Mouse (Mus musculus) CH12F3 (cell line): ENCODE results near the gene Gm8947.
"Not testable (repeated sequence)": the region's sequence is repeated elsewhere in the genome, so short reads cannot be mapped to it uniquely, and the experiment has no call there.

Experiments
- in situ Hi-C: fragments of 300-500 bp; cut with MboI; formaldehyde crosslinking; loops from 2 replicates; pipeline ENCODE4 v1.14.3; 2020; ENCODE audit warnings: low sequenced_read_pairs

Gm8947 gene

DNA sequence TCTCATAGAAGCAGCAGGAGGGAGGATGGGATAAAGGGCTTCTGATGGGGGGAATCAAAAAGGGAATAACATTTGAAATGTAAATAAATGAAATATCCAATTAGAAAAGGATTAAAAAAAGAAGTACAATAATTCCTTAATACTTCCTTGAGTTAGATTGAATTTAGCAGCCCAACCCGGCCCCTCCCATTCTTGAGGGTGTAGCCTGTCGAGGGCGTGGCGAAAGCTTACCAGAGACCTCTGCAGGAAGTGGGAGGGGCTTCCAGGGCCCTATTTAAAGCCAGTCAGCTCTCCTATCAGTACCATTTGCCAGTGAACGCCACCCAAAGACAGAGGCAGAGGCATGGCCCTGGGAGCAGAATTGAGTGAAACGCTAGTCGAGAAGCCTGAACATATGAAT, at the start of gene Gm8947:
Gm8947 (plus strand) TSS at position 302 of the 400 bp plus-strand sequence.
- in situ Hi-C loops: not testable (repeated sequence)

DNA sequence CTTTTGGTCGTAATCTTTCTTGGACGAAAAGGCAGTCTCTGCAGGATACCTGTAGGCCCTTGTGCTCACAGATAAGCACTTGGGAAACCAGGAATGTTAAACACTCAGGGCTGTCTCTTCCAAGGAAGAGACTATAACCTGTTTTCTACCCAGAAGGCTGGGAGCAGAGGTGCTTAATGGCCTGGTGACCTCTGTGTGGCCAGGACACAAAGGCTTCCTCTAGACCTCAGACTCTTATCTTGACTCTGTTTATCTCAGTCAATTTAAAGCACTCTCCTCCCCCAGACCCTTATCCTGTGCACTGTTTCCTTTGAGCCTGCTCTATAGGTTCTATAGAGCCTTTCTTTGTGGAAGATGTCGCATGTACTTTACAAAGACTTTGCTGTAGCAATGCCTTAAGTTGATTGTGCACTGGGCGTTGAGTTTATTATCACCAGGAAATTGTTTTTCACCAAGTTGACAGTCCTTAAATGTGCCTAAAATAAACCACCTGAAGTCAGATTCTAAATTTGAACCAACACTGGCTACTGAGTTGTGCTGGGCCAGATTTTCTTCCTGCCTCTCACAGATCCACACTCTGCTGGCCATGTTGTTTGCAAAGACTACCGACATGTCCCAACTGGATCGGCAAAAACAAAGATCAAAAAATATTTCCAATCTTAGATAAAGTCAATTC, 47.6 kb upstream of the Gm8947 start:
- in situ Hi-C loops: no loop called here

GRCm38 (mm10) chr1:151147801-151148200, 44.4 kb upstream of the Gm8947 start:
- in situ Hi-C loops: no loop called here

GRCm38 (mm10) chr1:151150211-151150610, 42.0 kb upstream of the Gm8947 start:
- in situ Hi-C loops: no loop called here

DNA sequence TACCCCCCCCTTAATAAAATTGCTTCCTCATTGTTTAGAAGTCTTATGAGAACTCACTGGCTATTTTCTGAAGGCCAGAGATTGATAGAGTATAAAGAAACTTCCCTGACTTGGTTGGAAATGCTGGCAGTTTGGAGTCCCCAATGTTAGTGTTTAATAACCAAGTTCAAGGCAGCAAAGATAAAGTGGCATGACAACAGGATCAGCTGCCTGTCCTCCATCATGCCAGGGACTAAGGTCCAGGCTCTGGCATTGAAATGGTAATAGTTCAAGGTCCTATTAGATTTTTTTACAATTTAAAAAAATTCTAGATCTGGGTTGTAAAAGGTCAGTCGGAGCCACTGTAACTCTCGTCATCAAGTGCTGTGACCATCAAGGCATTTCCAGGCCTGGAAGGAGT, 41.1 kb upstream of the Gm8947 start:
- in situ Hi-C loops: no loop called here

GRCm38 (mm10) chr1:151153056-151153652, 39.0 kb upstream of the Gm8947 start:
- in situ Hi-C loops: no loop called here

DNA sequence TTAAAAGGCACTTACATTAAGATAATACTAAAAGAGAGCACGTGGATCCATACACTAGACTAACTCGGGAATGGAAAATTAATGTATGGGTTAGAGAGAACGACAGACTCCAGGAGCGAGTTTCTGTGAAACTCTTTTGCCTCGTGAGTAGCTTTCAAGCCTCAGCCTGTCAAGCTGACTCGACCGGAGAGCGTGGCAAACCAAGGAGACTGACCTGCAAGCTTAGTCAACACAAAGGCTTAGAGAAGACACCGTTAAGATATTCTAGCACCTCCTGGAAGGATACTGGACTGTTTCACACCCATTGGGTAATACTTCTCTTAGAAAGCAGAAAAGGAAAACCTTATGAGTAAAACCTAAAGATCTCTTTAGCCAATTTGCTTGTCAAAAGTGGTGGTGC, 38.0 kb upstream of the Gm8947 start:
- in situ Hi-C loops: not testable (repeated sequence)

GRCm38 (mm10) chr1:151156129-151156528, 36.0 kb upstream of the Gm8947 start:
- in situ Hi-C loops: no loop called here

DNA sequence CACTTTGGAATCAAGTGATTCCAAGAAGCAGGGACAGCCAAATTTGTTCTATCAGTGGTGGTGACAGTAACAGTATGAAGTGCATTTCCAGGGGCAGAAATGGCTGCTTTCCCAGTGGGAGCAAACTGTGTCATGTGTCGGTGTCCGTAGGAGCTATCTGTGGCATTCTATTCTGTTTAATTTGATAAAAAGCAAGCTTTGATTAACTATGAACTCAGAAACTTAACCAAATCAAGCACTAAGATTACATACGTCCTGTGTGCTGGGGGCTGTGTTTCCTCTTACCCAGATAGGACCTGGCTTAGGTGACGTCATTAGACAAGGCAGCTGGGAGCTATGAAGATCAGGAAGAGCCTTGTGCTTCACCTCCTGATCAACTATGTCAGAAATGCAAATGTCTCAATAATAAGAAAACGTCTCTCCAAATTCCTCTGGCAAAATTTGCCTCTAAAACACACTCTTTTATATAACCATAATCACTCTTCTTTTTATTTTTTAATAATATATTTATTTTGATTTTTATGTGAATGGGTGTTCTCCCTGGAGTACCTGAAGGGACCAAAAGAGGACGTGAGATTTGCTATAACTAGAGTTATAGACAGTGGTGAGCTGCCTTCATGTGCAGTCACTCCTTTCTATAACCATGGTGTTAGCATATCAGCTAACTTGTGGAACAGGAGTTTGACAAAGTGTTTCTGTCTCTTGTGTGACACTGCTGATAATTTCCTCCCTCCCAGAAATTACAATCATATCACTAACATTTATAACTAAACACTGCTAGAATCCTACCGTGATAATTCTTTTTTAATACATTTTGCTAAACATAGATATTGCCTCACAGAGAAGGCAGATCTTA, 35.2 kb upstream of the Gm8947 start:
- in situ Hi-C loops: no loop called here

DNA sequence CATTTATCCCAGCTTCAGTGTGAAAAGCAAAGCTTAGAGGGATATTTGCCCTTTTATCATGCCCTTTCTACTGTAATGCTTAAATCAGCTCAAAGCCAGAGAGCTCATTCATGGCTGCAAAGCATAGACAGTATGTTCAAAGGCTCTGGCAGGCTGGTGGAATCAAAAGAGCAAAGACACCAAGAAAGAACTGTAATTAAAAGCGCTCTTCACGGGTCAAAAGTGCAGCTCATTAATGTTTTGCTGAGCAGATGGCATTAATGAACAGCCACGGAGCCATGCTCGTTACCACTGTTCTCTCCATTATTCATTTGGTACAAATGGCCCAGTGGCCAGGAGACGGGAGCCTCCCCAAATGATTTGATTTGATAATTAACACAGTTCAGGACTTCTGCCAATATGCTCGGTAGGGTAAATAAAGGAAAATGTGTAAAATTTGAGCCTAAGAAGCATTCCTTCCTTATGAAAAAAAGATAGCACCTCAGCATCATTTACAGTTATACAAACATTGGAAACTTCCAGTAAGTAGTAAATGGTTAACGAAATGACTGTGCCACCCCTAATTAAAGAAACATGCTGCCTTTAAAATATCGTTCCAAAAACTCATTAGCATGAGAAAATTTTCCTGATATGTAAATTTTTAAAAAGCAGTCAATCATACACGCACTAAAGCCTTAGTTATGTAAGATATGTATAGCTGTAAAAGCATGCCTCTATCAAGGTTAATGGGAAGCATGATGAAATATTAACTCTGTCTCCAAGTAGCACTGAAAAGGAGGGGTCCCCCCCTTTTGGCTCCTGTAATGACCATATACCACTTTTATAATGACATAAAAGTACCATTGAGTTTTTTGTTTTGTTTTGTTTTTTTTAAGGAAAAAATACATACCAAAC, 34.0 kb upstream of the Gm8947 start:
- in situ Hi-C loops: no loop called here

DNA sequence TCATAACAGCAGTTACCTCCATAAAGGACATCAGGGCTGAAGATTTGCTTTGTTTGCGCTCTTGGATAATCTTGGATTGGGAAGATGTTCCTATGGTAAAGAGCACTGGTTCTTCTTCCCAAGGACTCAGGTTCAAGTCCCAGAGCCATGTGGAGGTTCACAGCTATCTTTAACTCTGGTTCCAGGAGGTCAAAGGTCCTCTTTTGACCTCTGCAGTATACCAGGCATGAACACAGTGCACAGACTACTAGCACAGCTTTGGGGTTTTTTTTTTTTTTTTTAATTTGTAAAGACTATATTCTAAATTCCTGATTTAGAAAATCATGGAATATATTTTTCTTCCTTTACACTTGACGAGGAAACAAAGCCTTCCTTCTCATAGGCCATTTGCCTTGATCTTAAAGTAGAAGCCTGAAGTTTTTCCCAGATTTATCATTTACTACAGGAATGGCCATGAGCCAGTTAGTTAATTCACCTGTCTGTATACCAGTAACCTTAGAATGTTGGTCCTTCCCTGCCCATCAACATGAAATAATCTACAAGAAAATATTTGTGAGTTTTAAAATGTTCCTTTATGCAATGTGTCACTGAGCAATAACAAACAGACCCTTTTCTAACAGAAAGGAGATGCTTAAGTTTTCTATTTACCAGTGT, 33.2 kb upstream of the Gm8947 start:
- in situ Hi-C loops: no loop called here

GRCm38 (mm10) chr1:151166031-151166430, 26.1 kb upstream of the Gm8947 start:
- in situ Hi-C loops: no loop called here

DNA sequence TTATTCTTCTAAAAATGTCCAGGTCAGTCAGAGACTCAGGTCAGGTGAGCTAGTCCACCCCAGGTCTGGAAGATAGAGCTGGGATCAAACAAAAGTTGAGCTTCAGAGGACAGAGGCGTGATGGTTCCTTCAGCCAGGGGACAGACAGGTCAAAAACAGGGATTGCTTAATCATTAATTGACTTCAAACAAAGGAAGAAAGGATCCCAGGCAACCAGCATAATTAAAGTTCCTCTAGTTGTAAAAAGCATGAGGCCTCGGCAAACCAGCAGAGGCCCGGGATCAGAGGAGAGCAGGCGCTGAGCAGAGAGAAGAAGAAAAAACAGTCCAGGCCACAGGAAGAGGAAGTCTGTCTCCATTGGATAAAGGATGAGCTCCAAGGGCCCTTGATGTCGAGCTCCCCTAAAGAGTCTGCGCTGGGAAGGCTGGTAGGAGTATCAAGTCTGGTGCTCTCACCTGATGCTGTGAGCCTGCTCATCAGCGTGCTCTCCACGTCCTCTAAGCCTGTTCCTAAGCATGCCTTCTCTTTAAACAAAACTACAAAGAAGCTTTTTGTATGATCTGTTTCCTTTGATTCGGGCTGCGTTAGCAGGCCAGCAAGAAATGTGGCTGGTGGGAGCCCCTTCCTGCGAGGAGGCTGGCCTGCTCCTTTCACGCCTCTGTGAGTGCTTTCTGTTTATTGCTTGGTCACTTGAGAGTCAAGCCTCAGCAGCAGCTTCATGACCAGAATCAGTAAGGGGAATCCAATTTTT, 24.7 kb upstream of the Gm8947 start:
- in situ Hi-C loops: no loop called here

GRCm38 (mm10) chr1:151168637-151169036, 23.5 kb upstream of the Gm8947 start:
- in situ Hi-C loops: no loop called here

DNA sequence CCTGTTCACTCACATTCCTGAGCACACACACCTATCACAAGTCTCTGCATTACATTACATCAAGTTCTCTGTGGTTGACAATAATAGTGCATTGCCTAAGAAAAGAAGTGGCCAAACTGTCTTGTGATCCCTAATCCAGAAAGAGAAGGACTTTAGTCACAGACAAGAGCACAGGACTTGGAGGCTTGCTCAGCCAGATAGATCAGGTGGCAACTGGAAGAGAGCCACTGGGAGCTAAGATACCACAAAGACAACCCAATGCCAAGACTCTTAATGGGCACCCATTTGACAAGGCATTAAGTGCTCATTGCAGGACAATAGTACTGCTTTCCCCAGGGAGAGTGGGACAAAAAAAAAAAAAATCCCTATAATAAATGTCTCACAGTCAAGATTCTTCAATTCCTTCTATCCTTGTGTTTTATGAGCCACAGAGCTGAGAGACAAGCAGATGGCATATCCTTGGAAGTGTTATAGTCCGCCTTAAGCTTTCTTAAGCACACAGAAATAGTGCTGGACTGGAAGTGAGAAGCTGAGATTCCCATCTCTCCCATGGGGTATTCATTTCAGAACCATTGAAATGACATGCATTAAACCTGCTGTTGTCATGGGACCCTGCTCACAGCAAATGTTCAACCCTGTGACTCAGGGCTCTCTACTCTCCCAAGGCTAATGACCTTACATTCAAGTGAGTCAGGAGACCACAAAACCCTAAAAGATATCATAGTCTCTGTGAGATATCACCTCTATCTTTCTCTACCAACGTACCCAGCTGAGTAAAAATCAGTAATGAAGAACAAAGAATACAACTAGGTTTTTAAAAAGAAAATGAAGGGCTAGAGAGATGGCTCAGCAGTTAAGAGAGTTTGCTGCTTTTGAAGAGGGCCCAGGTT, 20.4 kb upstream of the Gm8947 start:
- in situ Hi-C loops: no loop called here

GRCm38 (mm10) chr1:151177030-151177936, 14.9 kb upstream of the Gm8947 start:
- in situ Hi-C loops: no loop called here

GRCm38 (mm10) chr1:151177937-151178271, 14.3 kb upstream of the Gm8947 start:
- in situ Hi-C loops: no loop called here
